Mouse (Mus musculus): Measurements from ENCODE around the gene Ewsr1. TPM values are rescaled to one million over a fixed set of nuclear protein-coding genes. Genes with fewer than 3 reads are reported as not detected.
A peak's percentile ranks its signal among the peaks of the same experiment; 100 is the strongest.

The Ewsr1 gene
- total and polyA plus RNA-seq, 2 experiments: 89.8 to 112 TPM

- TF ChIP-seq POLR2A (IDR thresholded peaks at IDR 0.05; ENCODE audit: extremely low read depth, insufficient read depth, low read length) (no peak), CTCF (IDR thresholded peaks at IDR 0.05; ENCODE audit: low read depth, low read length) (no peak)
- Histone ChIP-seq H3K27ac (replicated peaks; ENCODE audit: insufficient read depth, low read depth, low read length) (no peak overlapping the region), H3K27me3 (ENCODE audit: control insufficient read depth, insufficient read depth, low read length) (no peaks in the 10 kb centered on the region), H3K36me3 (ENCODE audit: control insufficient read depth, insufficient read depth, low read length) (no peaks in the 10 kb centered on the region; the same call in 1 of the 2 replicates), H3K9ac (ENCODE audit: low read depth, low read length) (no peak overlapping the region), H3K79me2 (ENCODE audit: control insufficient read depth, insufficient read depth, low read length) (peaks cover 23% of the 10 kb centered on the region; the same call in 1 of the 2 replicates), H3K4me1 (ENCODE audit: control insufficient read depth, insufficient read depth, low read length) (peaks cover 16% of the 10 kb centered on the region), H3K4me3 (ENCODE audit: insufficient read depth, low read depth, low read length) (no peak overlapping the region)
- WGBS: 79% methylated on average over 5 of the region's 5 CpGs
- DNase-seq (ENCODE audit: extremely low read depth, low read depth, low spot score): no peak
These were observed 1.7 kb upstream of the Ewsr1 start for GRCm38 (mm10) chr11:5100801-5101200.

- Histone ChIP-seq H3K27me3 (ENCODE audit: control insufficient read depth, insufficient read depth, low read length) (no peaks in the 10 kb centered on the region), H3K79me2 (ENCODE audit: control insufficient read depth, insufficient read depth, low read length) (peaks cover 24% of the 10 kb centered on the region; the same call in 1 of the 2 replicates), H3K36me3 (ENCODE audit: control insufficient read depth, insufficient read depth, low read length) (no peaks in the 10 kb centered on the region; the same call in 1 of the 2 replicates), H3K4me1 (ENCODE audit: control insufficient read depth, insufficient read depth, low read length) (peaks cover 16% of the 10 kb centered on the region), H3K9ac (ENCODE audit: low read depth, low read length) (peak overlapping the region; percentile 41; the same call in 1 of the 2 replicates), H3K4me3 (ENCODE audit: insufficient read depth, low read depth, low read length) (peak overlapping the region; percentile 96), H3K27ac (replicated peaks; ENCODE audit: insufficient read depth, low read depth, low read length) (no peak overlapping the region)
- TF ChIP-seq CTCF (IDR thresholded peaks at IDR 0.05; ENCODE audit: low read depth, low read length) (no peak), POLR2A (IDR thresholded peaks at IDR 0.05; ENCODE audit: extremely low read depth, insufficient read depth, low read length) (no peak)
- peak; percentile 31 for DNase-seq (ENCODE audit: extremely low read depth, low read depth, low spot score)
- WGBS: 2% methylated on average over 7 of the region's 7 CpGs
These were observed 1.2 kb upstream of the Ewsr1 start for GRCm38 (mm10) chr11:5100283-5100682.

GRCm38 (mm10) chr11:5099576-5100183 lies 614 bp upstream of the Ewsr1 start:
- Histone ChIP-seq H3K4me1 (ENCODE audit: control insufficient read depth, insufficient read depth, low read length) (peaks cover 16% of the 10 kb centered on the region), H3K27ac (replicated peaks; ENCODE audit: insufficient read depth, low read depth, low read length) (peak overlapping the region; percentile 99), H3K79me2 (ENCODE audit: control insufficient read depth, insufficient read depth, low read length) (peaks cover 24% of the 10 kb centered on the region; the same call in 1 of the 2 replicates), H3K9ac (ENCODE audit: low read depth, low read length) (peak overlapping the region; percentile 57), H3K36me3 (ENCODE audit: control insufficient read depth, insufficient read depth, low read length) (no peaks in the 10 kb centered on the region; the same call in 1 of the 2 replicates), H3K4me3 (ENCODE audit: insufficient read depth, low read depth, low read length) (peak overlapping the region; percentile 96), H3K27me3 (ENCODE audit: control insufficient read depth, insufficient read depth, low read length) (no peaks in the 10 kb centered on the region)
- DNase-seq (ENCODE audit: extremely low read depth, low read depth, low spot score): peak; percentile 82
- no peak for TF ChIP-seq CTCF (IDR thresholded peaks at IDR 0.05; ENCODE audit: low read depth, low read length)
- peak; percentile 47; the same call in 1 of the 2 replicates for TF ChIP-seq POLR2A (IDR thresholded peaks at IDR 0.05; ENCODE audit: extremely low read depth, insufficient read depth, low read length)
- 0% methylated on average over 31 of the region's 31 CpGs for WGBS

GRCm38 (mm10) chr11:5098035-5098735 lies 881 bp downstream of the Ewsr1 start:
- Histone ChIP-seq H3K27me3 (ENCODE audit: control insufficient read depth, insufficient read depth, low read length) (no peaks in the 10 kb centered on the region), H3K9ac (ENCODE audit: low read depth, low read length) (peak overlapping the region; percentile 95), H3K27ac (replicated peaks; ENCODE audit: insufficient read depth, low read depth, low read length) (peak overlapping the region; percentile 99), H3K4me1 (ENCODE audit: control insufficient read depth, insufficient read depth, low read length) (peaks cover 18% of the 10 kb centered on the region), H3K36me3 (ENCODE audit: control insufficient read depth, insufficient read depth, low read length) (peaks cover 5% of the 10 kb centered on the region; the same call in 1 of the 2 replicates), H3K4me3 (ENCODE audit: insufficient read depth, low read depth, low read length) (peak overlapping the region; percentile 96), H3K79me2 (ENCODE audit: control insufficient read depth, insufficient read depth, low read length) (peaks cover 27% of the 10 kb centered on the region; the same call in 1 of the 2 replicates)
- no peak for TF ChIP-seq CTCF (IDR thresholded peaks at IDR 0.05; ENCODE audit: low read depth, low read length)
- TF ChIP-seq POLR2A (IDR thresholded peaks at IDR 0.05; ENCODE audit: extremely low read depth, insufficient read depth, low read length): no peak
- peak; percentile 48 for DNase-seq (ENCODE audit: extremely low read depth, low read depth, low spot score)
- WGBS: under 1% methylated on average over 44 of the region's 44 CpGs

- H3K27ac ChIP-seq (replicated peaks; ENCODE audit: insufficient read depth, low read depth, low read length): no peak overlapping the region
- H3K36me3 ChIP-seq (ENCODE audit: control insufficient read depth, insufficient read depth, low read length): peaks cover 15% of the 10 kb centered on the region
- no peak overlapping the region for H3K9ac ChIP-seq (ENCODE audit: low read depth, low read length)
- peak overlapping the region; percentile 27; the same call in 1 of the 2 replicates for H3K4me3 ChIP-seq (ENCODE audit: insufficient read depth, low read depth, low read length)
- H3K4me1 ChIP-seq (ENCODE audit: control insufficient read depth, insufficient read depth, low read length): peaks cover 19% of the 10 kb centered on the region
- peaks cover 27% of the 10 kb centered on the region; the same call in 1 of the 2 replicates for H3K79me2 ChIP-seq (ENCODE audit: control insufficient read depth, insufficient read depth, low read length)
- peak; percentile 65 for DNase-seq (ENCODE audit: extremely low read depth, low read depth, low spot score)
- H3K27me3 ChIP-seq (ENCODE audit: control insufficient read depth, insufficient read depth, low read length): no peaks in the 10 kb centered on the region
- WGBS: 7% methylated on average over 8 of the region's 8 CpGs
- TF ChIP-seq POLR2A (IDR thresholded peaks at IDR 0.05; ENCODE audit: extremely low read depth, insufficient read depth, low read length) (no peak), CTCF (IDR thresholded peaks at IDR 0.05; ENCODE audit: low read depth, low read length) (no peak)
These were observed 2.5 kb downstream of the Ewsr1 start for GRCm38 (mm10) chr11:5096480-5097020.
